Mouse (Mus musculus) R1 (cell line): ENCODE data around the gene Zfp964.
"Not testable (repeated sequence)": the region's sequence is repeated elsewhere in the genome, so short reads cannot be mapped to it uniquely, and the experiment has no call there.

ENCODE experiments used
- DNase-seq: peaks from one replicate; pipeline ENCODE4 v3.0.0-alpha.2; 2018; ENCODE audit warnings: low read depth, low spot score

Zfp964 gene

GRCm38 (mm10) chr8:69654358-69654981 lies at the start of gene Zfp964:
Gene Zfp964, plus strand, starts transcription at chr8:69654479.
- peak; percentile 95 for DNase-seq

- no peak for DNase-seq
These were observed 39.6 kb upstream of the Zfp964 start for GRCm38 (mm10) chr8:69614687-69615086.

GRCm38 (mm10) chr8:69618078-69618477 lies 36.2 kb upstream of the Zfp964 start:
- DNase-seq = no peak

- DNase-seq = peak; percentile 99
These were observed 29.0 kb upstream of the Zfp964 start, which contains the start of gene Zfp868 for GRCm38 (mm10) chr8:69625095-69625789. Gene Zfp868, minus strand, starts transcription at chr8:69625548.

- no peak for DNase-seq
These were observed 396 bp upstream of the Zfp964 start for GRCm38 (mm10) chr8:69653808-69654357.

- no peak for DNase-seq
These were observed 7.0 kb downstream of the Zfp964 start for GRCm38 (mm10) chr8:69661294-69661693.

GRCm38 (mm10) chr8:69665051-69665450 lies 10.8 kb downstream of the Zfp964 start:
- DNase-seq = peak; percentile 33

GRCm38 (mm10) chr8:69701810-69702209 lies 47.5 kb downstream of the Zfp964 start:
- DNase-seq = peak; percentile 55

- DNase-seq = not testable (repeated sequence)
These were observed 56.3 kb downstream of the Zfp964 start, which contains the start of gene Zfp869 for GRCm38 (mm10) chr8:69710624-69711023. Gene Zfp869, minus strand, starts transcription at chr8:69710724.

- no peak for DNase-seq
These were observed 59.2 kb downstream of the Zfp964 start for GRCm38 (mm10) chr8:69713516-69713915.

GRCm38 (mm10) chr8:69715366-69715765 lies 61.1 kb downstream of the Zfp964 start:
- no peak for DNase-seq
